Mouse (Mus musculus) hindbrain, embryonic 15.5 days (tissue): ENCODE measurements at regions not wholly inside any gene's neighbourhood (a gene's known extent, or its start where the extent isn't known, plus 50 kb on each side); places are given as distances from the start of the nearest gene placed in this dataset.

ENCODE experiments used
- ATAC-seq: fragments of 200-750 bp; cut with Nextera tagmentation; 2 replicates; pipeline ENCODE4 v1.8.0; 2017; ENCODE audit warnings: low read depth, moderate number of reproducible peaks, moderate TSS enrichment; ENCODE audit not compliant: low FRiP score
- H3K27ac ChIP-seq: fragments of 300-500 bp; sonication (generic); replicated peaks from 2 replicates; pipeline ENCODE4 v1.5.1; 2015; ENCODE audit warnings: mild to moderate bottlenecking, inconsistent platforms
- H3K27me3 ChIP-seq: fragments of 300-500 bp; sonication (generic); 2 replicates; pipeline ENCODE4 v1.6.1; 2015; ENCODE audit warnings: control low read depth, inconsistent platforms
- H3K36me3 ChIP-seq: fragments of 300-500 bp; sonication (generic); 2 replicates; pipeline ENCODE4 v1.6.1; 2015; ENCODE audit warnings: control low read depth, inconsistent platforms
- H3K4me1 ChIP-seq: fragments of 300-500 bp; sonication (generic); replicated peaks from 2 replicates; pipeline ENCODE4 v1.6.1; 2015; ENCODE audit warnings: control low read depth, inconsistent platforms
- H3K4me2 ChIP-seq: fragments of 300-500 bp; sonication (generic); 2 replicates; pipeline ENCODE4 v1.6.1; 2015; ENCODE audit warnings: moderate library complexity, mild to moderate bottlenecking, inconsistent platforms
- H3K4me3 ChIP-seq: fragments of 300-500 bp; sonication (generic); 2 replicates; pipeline ENCODE4 v1.5.1; 2015; ENCODE audit warnings: mild to moderate bottlenecking, inconsistent platforms
- H3K9ac ChIP-seq: fragments of 300-500 bp; sonication (generic); 2 replicates; pipeline ENCODE4 v1.6.1; 2015; ENCODE audit warnings: inconsistent platforms
- H3K9me3 ChIP-seq: fragments of 300-500 bp; sonication (generic); 2 replicates; pipeline ENCODE4 v1.6.1; 2016; ENCODE audit warnings: control low read depth, inconsistent platforms
- WGBS: fragments of 180-500 bp; shearing (Covaris S2); methylation state at CpG from one replicate; pipeline ENCODE4 v1.1.7; 2015; 5-methylcytosine and 5-hydroxymethylcytosine counted together

DNA sequence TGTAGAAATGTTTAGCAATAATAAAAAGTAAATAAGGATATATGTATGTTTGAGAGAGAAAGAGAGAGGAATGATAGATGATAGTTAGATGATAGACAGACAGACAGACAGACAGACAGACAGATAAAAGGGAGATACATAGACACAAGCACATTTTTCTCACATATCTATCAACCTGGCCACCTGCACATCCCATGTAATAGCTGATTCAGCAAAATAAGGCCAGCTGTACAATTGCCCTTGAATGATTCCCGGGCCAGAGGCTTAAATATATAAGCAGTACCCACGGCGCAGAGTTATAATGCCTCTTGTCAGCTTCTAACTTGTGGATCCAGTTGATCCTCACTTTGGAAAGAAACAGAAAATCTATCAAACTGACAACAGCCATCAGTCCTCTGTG lies 178.5 kb downstream of the Tmem114 start:
- Histone ChIP-seq H3K4me3 (no peak overlapping the region), H3K27ac (no peak overlapping the region), H3K4me1 (no peaks in the 10 kb centered on the region), H3K9ac (no peak overlapping the region), H3K27me3 (no peaks in the 10 kb centered on the region), H3K4me2 (no peak overlapping the region), H3K36me3 (no peaks in the 10 kb centered on the region), H3K9me3 (no peaks in the 10 kb centered on the region)
- no peak for ATAC-seq
- 86% methylated on average over 3 of the region's 3 CpGs for WGBS

DNA sequence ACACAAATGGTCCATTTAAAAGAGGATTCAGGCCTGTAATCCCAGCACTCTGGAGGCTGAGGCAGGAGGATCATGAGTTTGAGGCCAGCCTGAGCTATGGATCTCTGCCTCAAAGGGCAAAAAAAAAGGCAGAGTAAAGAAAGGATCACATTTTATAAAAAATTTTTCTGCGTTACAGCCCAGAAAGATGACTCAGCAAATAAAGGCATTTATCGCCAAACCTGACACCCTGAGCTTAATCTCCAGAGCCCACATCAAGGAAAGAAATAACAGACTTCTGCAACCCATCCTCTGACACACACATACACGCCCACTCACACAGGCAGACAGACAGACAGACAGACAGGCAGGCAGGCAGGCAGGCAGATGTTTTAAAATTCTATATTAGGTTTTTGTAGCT lies 179.3 kb downstream of the Tmem114 start:
- Histone ChIP-seq H3K9ac (no peak overlapping the region), H3K4me2 (no peak overlapping the region), H3K4me3 (no peak overlapping the region), H3K9me3 (no peaks in the 10 kb centered on the region), H3K27ac (no peak overlapping the region), H3K36me3 (no peaks in the 10 kb centered on the region), H3K4me1 (no peaks in the 10 kb centered on the region), H3K27me3 (no peaks in the 10 kb centered on the region)
- WGBS = 93% methylated on average over 3 of the region's 3 CpGs
- ATAC-seq = no peak

DNA sequence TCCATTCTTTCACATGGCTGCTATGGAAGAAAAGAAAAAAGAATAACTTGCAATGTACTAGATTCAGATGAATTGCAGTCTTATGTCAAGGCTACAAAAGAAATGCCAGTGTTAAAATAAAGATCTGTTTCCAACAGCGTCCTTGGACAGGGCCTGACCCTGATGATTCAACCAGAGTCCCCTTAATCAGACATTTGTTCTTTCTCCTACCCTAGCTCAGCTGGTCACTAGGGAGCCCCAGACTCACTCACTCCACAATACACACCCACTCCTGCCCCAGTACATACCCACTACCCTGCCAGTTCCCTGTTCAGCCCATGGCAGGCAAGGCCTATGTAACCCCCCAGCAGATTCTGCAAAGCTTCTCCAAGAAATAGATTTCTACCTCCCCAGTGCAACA lies 190.6 kb downstream of the Tmem114 start:
- H3K4me2 ChIP-seq = no peak overlapping the region
- no peak overlapping the region for H3K4me3 ChIP-seq
- WGBS = 29% methylated on average over 1 of the region's 1 CpGs
- no peaks in the 10 kb centered on the region for H3K36me3 ChIP-seq
- H3K27me3 ChIP-seq = no peaks in the 10 kb centered on the region
- no peak overlapping the region for H3K9ac ChIP-seq
- no peaks in the 10 kb centered on the region for H3K9me3 ChIP-seq
- no peaks in the 10 kb centered on the region for H3K4me1 ChIP-seq
- no peak overlapping the region for H3K27ac ChIP-seq
- no peak for ATAC-seq

GRCm38 (mm10) chr16:8232079-8232478 lies 192.9 kb downstream of the Tmem114 start:
- H3K27ac ChIP-seq = no peak overlapping the region
- 79% methylated on average over 4 of the region's 4 CpGs for WGBS

GRCm38 (mm10) chr16:8223625-8224300 lies 201.2 kb downstream of the Tmem114 start:
- ATAC-seq = no peak
- Histone ChIP-seq H3K9me3 (no peaks in the 10 kb centered on the region), H3K27me3 (no peaks in the 10 kb centered on the region), H3K9ac (no peak overlapping the region), H3K4me1 (no peaks in the 10 kb centered on the region), H3K4me3 (no peak overlapping the region), H3K27ac (no peak overlapping the region), H3K4me2 (no peak overlapping the region), H3K36me3 (no peaks in the 10 kb centered on the region)
- 74% methylated on average over 10 of the region's 10 CpGs for WGBS

More at GRCm38 (mm10) chr16:8232079-8232478, 192.9 kb downstream of the Tmem114 start:
- H3K4me1 ChIP-seq = no peaks in the 10 kb centered on the region
- H3K9me3 ChIP-seq = no peaks in the 10 kb centered on the region
- H3K4me3 ChIP-seq = no peak overlapping the region
- no peaks in the 10 kb centered on the region for H3K36me3 ChIP-seq
- no peak overlapping the region for H3K9ac ChIP-seq
- ATAC-seq = no peak
- no peak overlapping the region for H3K4me2 ChIP-seq
- H3K27me3 ChIP-seq = no peaks in the 10 kb centered on the region

- H3K4me2 ChIP-seq = no peak overlapping the region
- H3K36me3 ChIP-seq = no peaks in the 10 kb centered on the region
- 76% methylated on average over 8 of the region's 8 CpGs for WGBS
- H3K9ac ChIP-seq = no peak overlapping the region
- no peaks in the 10 kb centered on the region for H3K4me1 ChIP-seq
- H3K9me3 ChIP-seq = no peaks in the 10 kb centered on the region
- no peak overlapping the region for H3K4me3 ChIP-seq
- H3K27ac ChIP-seq = no peak overlapping the region
- H3K27me3 ChIP-seq = no peaks in the 10 kb centered on the region
- ATAC-seq = no peak
These were observed 216.4 kb downstream of the Tmem114 start for GRCm38 (mm10) chr16:8208251-8209181.

GRCm38 (mm10) chr16:8205014-8205413 lies 219.9 kb downstream of the Tmem114 start:
- Histone ChIP-seq H3K36me3 (no peaks in the 10 kb centered on the region), H3K27me3 (no peaks in the 10 kb centered on the region), H3K4me2 (no peak overlapping the region), H3K9me3 (no peaks in the 10 kb centered on the region), H3K4me3 (no peak overlapping the region), H3K27ac (no peak overlapping the region), H3K9ac (no peak overlapping the region), H3K4me1 (no peaks in the 10 kb centered on the region)
- 79% methylated on average over 5 of the region's 5 CpGs for WGBS
- no peak for ATAC-seq

DNA sequence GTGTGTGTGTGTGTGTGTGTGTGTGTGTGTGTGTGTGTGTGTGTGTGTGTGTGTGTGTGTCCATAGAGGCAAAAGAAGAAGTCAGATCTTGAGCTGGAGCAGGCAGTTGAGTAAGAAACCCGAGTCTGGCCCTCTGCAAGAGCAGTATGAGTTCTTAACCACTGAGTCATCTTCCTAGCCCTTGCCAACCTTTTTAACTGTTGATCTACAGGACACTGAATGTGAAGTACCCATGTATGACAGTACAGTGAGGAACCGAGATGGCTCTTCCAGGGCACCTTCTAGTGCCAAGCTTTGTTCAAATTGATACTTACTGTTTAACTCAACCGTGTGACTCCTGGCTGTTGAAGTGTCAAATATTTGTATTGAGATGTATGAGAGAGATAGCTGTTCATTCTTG lies 223.6 kb downstream of the Tmem114 start:
- no peaks in the 10 kb centered on the region for H3K9me3 ChIP-seq
- WGBS = 84% methylated on average over 3 of the region's 3 CpGs
- H3K27ac ChIP-seq = no peak overlapping the region

GRCm38 (mm10) chr16:8198771-8199562 lies 226.0 kb downstream of the Tmem114 start:
- peak; percentile 66; the same call in 1 of the 2 replicates for ATAC-seq

More for the DNA sequence above, 223.6 kb downstream of the Tmem114 start:
- Histone ChIP-seq H3K36me3 (no peaks in the 10 kb centered on the region), H3K4me1 (peaks cover 6% of the 10 kb centered on the region), H3K9ac (no peak overlapping the region), H3K27me3 (no peaks in the 10 kb centered on the region), H3K4me2 (no peak overlapping the region), H3K4me3 (no peak overlapping the region)
- ATAC-seq = no peak

DNA sequence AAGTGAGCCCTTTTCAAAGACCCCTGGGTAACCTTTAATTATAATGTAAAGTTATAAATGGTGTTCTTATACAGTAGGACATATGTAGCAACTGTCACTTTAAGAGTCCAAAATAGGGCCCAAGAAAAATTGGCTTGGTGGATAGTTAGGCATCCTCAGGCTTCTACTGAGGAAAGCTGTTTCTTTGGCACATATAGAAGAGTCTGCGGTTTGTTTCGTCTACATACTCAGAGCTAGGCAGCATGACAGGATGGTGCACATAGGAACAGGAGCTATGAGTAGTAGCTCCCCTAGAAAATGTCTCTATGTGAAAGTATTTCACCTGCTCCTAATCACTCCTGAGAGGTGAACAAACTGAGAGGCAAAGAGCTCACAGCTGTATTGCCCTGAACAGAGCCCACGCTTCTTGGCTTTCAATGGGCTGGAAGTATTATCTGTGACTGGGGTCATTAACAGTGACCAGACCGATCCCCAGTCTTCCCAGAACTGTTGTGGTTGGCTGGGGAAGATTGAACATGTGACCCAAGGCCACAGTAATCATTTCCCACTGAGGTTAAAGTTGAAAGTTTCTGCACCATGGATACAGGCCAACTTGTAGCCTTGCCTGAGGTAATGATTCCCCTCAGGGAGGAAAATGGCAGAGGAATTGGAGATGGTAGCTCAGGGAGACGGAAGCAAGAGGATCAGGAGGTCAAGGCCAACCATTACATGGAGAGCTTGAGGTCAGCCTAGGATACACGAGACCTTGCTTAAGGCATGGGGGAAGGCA lies 235.3 kb downstream of the Tmem114 start:
- no peak overlapping the region for H3K9ac ChIP-seq
- H3K27ac ChIP-seq = no peak overlapping the region
- H3K27me3 ChIP-seq = no peaks in the 10 kb centered on the region
- no peaks in the 10 kb centered on the region for H3K4me1 ChIP-seq
- H3K9me3 ChIP-seq = no peaks in the 10 kb centered on the region
- no peak for ATAC-seq
- H3K4me3 ChIP-seq = no peak overlapping the region
- H3K4me2 ChIP-seq = no peak overlapping the region
- 83% methylated on average over 6 of the region's 6 CpGs for WGBS
- no peaks in the 10 kb centered on the region for H3K36me3 ChIP-seq

More at GRCm38 (mm10) chr16:8198771-8199562, 226.0 kb downstream of the Tmem114 start:
- Histone ChIP-seq H3K27ac (peak overlapping the region; percentile 38; the same call in 1 of the 2 replicates), H3K9me3 (no peaks in the 10 kb centered on the region), H3K4me1 (peaks cover 6% of the 10 kb centered on the region), H3K9ac (no peak overlapping the region), H3K4me2 (no peak overlapping the region), H3K36me3 (no peaks in the 10 kb centered on the region), H3K4me3 (no peak overlapping the region), H3K27me3 (no peaks in the 10 kb centered on the region)
- WGBS = 59% methylated on average over 12 of the region's 12 CpGs

DNA sequence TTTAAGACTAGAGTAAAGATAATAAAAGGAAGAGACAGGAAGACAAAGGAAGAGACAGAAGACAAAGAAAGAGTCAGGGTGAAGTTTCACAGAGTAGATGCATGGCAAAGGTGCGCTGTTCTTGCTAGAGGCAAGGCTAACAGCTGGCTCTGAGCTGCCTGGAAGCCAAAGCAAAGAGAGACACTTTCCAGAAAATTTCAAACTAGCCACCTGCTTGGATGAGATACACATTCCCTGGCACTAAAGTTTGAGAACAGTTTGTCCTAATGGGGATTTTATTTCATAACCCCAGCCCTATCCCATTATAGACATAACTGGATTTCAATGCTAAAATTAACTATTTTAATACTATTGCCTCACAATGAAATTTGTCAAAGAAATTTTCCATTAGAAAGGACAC lies 235.9 kb downstream of the Tmem114 start:
- WGBS = 82% methylated on average over 1 of the region's 1 CpGs
- H3K36me3 ChIP-seq = no peaks in the 10 kb centered on the region
- H3K27ac ChIP-seq = no peak overlapping the region
- H3K9ac ChIP-seq = no peak overlapping the region
- no peaks in the 10 kb centered on the region for H3K27me3 ChIP-seq
- no peaks in the 10 kb centered on the region for H3K4me1 ChIP-seq
- no peak for ATAC-seq
- no peaks in the 10 kb centered on the region for H3K9me3 ChIP-seq
- no peak overlapping the region for H3K4me2 ChIP-seq
- H3K4me3 ChIP-seq = no peak overlapping the region
